Mouse (Mus musculus) kidney, postnatal 36 days (tissue): ENCODE measurements at regions not wholly inside any gene's neighbourhood (a gene's known extent, or its start where the extent isn't known, plus 50 kb on each side); places are given as distances from the start of the nearest gene placed in this dataset.

ENCODE experiments used
- DNase-seq, 2 experiments: peaks; one replicate each; pipeline ENCODE4 v3.0.0; 2021 to 2022; ENCODE audit warnings: mixed read lengths in 2 of 2

DNA sequence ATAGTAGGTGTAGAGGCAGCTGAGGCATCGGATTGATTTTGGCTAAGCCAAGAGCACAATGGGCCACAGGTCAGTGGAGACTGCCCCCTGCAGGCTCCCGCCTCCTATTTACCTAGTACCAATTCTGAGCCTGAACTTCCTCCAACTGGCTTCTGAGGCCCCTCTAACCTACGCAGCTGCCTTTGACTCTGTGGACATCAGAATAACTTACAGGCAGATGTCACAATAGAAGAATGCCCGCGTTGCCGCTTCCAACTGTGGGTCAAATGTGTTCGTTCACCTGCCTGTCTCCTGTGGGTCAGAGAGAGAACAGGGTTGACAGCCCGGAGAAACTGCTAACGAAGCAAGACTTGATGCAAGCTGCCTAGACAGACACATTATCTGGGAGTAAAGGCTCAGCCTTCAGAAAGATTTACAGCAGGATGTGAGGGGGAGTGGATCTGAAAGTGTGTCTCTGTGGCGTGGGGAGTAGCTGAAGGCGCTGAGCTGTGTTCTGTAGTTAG is 153.2 kb downstream of the Gm10260 start:
- DNase-seq, result peak; percentile 51 to 83

DNA sequence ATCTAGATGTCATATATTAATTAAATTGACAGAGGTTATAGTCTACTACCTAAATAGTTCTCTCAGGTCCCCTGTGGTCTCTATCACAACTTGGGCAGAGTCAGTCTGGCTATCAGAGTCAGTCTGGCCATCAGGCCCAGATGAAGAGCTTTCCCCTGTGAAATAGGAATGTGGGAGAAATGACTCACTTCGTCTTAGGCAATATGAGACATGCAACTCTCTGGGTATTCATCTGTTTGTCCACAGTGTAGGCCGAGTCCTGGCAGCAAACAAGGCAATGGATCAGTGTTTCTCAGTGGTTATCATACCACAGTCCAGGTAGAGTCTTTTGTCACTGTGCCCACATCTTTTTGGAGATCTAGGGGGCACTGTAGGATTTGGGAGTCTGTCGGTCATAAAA is 156.0 kb downstream of the Gm10260 start:
- no peak for DNase-seq

DNA sequence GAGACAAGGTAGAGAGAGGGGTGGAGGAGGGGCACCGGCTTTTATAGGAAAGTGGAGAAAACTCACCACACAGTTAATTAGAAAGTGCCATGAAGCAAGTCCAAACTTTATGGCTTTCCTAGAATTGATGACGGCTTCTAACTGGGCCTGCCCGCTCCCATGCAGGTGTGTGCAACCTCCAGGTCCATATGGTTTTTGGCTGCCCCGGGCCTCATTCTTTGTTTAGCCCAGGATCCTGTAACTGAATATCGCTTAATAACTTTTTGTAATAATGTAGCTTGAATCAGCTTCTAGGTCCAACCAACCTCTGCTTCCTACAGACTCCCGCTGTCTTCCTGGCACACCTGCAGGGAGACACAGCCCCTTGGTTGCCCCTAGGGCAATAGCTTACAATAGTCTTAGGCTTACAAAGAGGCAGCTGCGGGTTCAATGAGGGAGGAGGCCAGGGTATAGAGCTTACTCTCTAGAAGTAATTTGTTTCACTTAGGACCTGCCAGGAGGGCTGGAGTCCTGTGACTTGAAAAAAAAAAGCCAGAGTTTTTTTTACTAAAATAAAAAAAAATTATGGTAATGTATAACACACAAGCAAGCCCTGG is 159.2 kb downstream of the Gm10260 start:
- no peak for DNase-seq

DNA sequence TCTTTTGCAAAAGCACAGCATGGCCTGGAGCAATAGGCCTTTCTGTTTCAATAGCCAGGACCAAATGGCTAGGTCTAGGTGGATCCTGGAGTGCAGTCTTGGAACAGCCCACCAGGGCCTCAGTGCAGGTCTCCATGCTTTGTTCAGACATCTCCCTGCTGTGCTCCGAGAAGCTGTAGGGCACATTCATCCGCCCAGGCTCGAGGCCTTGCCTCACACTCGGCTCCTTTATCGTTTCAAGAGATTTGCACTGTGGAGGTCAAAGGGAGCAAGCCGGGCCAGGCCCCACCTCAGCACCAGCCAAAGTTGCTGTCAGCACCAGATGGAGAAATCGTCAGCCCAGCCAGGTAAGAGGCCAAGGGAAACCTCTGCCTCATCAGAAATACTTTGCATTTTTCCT is 160.3 kb downstream of the Gm10260 start:
- DNase-seq, result no peak

DNA sequence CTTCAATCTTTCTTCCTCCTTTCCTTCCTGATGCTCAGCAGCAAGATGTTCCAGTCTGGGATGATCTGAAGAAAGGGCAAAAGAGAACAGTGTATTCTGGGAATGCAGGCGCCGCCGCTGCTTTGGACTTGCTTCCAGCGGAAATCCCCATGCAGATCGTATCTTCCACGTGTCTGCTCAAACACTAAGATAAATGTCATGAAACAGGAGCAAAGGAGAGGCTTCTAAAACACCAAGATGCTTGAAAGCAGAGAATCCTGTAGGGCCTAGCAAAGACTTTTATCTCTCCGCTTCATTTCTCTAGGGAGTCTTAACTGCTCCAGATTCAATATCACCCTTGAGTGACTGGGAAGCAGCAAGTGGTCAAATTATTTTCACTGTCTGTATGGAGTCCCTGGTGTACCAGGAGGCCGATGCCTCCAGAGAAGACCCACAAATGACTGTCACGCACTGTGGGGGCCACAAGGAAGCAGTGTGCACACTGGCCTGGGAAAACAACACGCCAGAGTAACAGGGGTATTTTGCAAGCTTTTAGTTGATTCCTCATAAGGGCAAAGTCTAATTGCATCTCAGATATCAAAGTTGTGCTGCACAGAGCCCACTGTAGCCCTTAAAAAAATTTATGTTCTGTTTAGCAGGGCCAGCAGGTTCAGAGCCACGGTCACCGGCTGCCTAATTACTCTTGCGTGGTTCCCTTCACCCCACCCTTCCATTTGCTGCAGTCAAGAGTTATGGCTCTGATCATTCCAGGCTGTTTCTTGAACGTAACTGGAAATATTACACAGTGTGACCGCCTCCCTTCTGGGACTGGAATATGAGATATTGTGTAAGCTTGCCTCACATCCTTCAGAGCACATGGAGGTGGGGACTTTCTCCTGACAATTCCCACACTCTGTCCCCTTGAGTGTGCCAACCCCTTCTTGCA is 161.7 kb downstream of the Gm10260 start:
- peak; percentile 27 to 29 for DNase-seq

DNA sequence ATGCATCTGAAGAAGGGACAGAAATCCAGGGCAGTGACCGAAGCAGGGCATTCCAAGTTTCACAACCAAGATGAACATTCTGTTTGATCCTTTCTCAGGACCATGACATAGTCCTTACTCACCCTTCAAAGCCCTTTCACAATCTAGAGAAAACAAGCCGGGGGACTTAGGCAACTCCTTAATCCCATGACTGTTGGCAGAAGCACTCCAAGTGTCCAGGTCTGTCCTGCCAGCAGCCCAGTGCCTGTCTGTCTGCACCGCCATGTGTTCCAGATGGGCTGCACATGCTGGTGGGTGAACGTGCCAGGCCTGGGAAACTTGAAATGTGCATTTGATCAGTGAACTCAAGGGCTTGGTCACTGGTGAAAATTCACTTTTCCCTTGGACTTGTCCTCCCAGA is 165.6 kb downstream of the Gm10260 start:
- DNase-seq, result no peak

DNA sequence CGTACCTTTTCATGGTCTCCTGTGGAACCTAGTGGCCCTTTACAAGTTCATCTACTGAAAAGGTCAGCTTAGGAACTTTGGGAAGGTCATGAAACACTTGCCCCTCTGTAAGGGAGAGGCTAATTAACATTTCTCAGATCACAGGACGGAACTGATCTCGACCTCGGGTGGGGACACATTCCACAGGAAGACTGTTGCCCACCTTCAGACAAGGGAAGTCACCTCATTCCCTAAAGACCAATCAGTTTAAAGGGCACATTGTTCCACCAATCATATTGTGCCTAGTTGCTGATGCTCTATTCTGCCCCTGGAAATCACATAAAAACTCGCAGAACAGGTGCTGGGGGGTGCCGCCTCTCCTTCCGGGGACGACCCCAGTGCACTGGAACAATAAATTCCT is 170.8 kb downstream of the Gm10260 start:
- no peak for DNase-seq

DNA sequence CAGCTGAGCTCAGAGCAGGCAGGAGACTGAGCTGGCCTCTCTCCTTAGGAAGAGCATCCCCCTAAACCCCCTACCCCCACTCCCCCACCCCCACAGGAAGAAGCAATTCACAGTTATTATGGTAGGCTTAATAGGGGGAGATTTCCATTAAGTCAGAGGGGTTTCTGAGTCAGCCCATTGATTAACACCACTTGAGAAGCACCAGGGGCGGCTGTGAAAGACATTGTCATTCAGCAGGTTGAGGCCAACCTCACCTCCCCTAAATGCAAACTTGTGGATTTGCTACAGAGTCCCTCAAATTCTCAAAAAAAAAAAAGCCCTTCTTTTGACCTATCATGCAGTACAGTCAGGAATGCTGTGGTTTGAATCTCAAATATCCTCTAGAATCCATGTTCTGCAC is 172.3 kb downstream of the Gm10260 start:
- DNase-seq, result no peak

DNA sequence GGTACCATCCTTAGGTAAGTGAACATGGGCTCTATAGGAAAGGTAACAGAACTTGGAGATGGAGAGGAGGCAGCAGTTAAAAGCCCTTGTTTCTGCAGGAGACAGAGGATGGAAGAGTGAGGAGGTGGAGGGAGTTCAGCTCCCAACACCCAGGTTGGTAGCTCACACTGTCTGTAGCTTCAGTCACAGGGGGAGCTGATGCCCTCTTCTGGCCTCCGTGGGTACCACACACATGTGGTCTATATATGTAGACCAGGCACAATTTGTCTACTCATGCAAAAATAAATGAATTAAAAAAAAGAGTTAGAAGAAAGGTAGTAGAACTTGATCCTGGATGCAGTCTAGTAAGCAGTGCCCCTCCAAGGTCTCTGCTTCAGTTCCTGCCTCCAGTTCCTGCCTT is 173.3 kb downstream of the Gm10260 start:
- peak in 1 of 2 experiments; percentile 22 for DNase-seq

DNA sequence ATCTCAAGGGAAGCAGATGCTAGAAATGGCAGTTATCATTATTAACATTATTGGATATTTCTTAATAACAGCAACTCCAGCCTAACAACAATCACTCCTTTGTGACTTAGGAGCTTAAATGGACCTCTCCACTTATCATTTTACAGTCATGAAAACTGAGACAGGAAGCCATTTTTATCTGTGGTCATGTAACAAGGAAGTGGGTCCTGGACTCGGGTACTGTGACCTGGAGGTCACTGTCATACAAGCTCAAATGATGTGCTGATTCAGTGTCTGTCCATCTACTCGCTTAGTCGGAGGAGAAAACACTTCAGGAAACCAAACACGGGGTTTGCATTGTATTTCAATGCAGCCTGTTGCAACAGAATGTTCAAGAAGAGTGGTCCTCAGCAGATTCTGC is 176.4 kb downstream of the Gm10260 start:
- no peak for DNase-seq

DNA sequence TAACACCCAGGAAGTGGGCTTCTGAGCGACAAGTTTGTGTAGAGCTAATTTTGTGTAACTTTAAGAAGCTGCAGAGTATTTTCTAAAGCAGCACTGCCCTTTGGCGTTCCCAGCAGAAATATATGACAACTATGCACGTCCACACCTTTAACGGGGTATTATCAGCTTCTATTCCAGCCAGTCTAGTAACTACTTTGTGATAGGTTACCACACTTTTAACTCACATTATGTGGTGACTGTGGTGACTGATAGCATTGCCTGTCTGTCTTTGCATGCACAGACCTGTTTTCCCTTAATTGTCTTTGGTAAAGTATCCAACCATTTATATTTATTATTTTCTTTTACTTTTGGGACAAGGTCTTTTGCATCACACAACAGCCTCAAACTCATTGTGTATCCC is 179.1 kb downstream of the Gm10260 start:
- DNase-seq, result no peak

DNA sequence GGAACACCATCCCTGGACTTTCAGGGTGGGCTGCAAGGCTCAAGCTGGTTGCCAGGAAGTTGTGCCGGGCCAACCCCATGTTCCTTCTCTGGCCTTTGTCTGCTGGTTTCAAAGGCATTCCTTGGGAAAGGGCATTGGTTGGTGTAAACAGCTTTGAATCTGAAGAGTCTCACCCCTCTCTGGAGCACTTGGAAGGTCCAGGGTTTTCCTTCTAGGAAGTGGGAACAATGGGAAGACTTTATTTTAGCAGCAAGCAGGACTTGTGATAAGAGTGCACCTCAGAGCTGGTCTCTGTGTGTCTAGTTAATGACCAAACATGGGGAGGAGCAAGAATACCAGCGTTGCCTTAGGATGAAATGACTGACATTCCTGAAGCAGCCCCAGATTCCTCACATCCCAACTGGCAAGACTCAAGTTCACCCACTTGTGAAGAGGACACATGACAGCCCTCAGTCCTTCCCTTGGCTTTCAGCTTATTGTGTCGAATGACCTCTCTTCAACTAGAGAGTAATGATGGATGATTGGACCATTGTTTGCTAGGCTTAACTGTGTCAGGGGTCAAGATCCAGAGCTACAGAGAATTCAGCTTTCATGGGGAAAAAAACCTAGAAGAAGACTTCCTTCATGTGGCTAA is 180.1 kb downstream of the Gm10260 start:
- DNase-seq, result peak in 1 of 2 experiments; percentile 38

DNA sequence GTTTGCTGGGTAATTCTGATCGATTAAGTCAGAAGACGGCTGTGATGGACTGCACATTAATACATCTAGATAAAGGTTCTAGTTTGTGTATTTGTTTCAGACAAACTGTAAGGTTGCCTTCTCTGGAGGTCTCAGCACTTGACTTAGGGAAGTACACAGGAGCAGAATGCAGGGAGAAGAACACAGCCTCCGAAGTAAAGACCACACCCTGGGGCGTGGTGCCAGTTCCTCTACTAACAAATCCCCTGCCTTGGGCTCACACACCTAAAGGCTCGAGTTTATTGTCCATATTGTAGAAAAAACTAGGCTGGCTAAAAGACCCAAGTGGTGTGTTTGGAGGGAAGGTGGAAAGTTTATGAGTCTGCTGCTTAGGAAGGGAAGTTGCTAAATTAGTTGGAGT is 181.8 kb downstream of the Gm10260 start:
- no peak for DNase-seq

DNA sequence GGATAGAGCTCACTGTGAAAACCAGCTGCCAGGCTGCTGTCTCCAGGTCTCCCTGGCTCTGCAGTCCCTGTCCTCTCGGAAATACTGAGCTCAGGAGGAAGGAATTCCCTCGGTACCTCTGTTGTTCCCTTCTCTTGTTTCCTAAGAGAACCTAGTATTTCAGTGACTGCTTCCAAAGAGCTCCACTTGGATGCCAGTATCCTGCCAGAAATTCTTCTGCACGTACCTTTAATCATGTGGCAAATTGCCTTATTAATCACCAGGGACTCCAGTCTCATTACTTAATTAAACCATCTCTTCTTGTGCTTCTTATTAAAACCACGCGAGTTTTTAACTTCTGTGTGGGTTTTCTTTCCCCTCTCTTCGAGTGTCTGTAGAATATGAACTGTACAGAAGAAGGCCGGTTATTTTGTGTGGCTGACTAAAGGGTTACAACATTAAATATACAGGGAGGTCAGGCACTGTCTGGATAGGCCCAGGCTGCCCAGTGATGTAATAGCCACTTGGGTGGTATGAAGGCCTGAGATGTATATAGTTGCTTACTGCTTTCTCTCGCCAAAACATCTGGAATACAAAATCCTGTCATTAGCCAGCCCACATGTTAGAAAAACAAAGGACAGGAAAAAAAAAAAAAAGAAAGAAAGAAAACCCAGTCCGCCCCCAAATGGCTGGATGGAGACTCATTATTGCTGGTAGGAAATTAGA is 183.2 kb downstream of the Gm10260 start:
- no peak for DNase-seq

DNA sequence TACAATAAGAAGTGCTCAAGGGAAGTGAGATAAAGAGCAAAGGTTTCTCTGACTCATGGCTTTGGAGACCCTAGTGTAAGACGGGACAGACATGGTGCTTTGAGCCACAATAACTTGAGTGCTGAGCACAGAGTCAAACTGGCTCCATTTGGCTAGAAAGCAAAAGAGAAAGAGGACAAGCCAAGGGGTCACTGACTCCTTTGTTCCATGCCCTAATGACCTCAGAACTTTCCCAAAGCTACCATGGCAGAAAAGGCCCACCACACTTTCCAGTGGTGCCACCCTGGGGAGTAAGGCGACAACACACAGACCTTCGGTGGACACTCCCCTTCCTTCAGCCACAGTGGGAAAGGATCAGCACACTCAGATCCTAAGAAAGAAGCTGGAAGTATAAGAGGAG is 186.8 kb downstream of the Gm10260 start:
- no peak for DNase-seq

DNA sequence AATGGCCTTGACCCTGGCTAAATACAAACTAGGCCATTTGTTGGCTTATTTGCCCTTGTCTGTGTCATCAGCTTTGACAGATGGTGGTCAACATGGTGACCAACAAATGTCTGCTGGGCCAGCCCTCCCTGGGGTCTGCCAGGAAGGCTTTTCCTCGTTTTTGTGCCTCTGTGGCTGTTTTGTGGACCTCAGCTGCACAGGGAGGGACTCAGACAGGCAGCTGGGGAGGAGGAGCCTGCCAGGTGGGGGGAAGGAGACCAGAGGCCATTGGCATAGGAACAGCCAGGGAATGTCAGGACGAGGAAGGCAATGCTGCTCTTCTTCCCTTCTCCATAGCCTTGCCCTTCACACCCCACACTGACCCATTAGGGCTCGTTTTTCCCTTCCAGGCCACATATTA is 188.1 kb downstream of the Gm10260 start:
- no peak for DNase-seq

DNA sequence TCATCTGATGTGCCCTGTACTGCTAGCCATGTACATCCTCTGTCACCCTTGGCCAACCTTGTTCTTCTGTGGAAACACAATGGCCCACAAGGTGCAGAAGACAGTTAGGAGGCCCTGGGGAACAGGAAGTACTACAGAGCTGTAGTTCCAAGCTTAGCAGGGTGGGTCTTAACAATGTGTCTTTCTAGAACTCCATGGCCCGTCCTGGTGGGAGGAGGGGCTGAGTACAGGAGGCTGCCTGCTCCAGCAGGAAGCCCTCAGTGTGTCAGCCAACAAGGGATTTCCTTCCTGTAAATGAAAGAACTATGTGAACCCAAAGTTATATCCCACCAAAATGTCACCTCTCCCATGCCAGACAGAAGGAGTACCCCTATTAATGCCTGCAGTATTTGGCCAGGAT is 190.4 kb downstream of the Gm10260 start:
- peak; percentile 38 to 67 for DNase-seq

DNA sequence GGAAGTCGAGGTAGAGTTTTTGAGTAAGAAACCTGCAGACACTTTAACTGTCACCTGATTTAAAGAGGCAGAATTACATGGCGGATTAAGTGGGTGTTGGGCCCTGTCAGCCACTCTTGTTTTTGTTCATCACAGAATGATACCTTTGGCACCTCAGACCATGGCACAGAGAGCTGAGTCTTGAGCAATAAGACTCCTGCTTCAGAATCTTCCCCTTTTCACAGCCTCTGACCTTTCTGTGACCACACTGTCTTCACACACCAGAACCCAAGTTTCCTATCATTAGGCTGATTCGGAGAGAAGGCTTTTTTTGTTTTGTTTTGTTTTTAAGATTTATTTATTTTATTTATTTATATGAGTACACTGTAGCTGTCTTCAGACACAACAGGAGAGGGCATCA is 192.8 kb downstream of the Gm10260 start:
- DNase-seq, result no peak

DNA sequence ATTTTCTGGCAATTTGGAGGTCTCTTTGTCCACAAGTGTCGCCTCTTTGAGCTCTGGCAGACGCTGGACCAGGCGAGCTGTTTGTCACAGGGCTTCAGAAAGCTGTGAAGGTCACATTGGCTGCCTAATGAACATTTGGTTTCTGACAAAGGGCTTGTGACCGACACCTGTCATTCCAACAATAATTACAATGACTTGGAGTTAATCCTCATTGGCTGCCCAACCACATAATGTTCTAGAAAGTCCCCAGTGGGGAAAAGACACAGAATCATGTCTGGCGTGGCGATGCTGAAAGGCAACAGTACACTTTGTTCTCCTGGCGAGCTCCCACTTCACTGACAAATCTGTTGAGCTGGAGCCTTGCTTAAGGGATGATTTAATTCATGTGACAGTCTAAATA is 194.4 kb downstream of the Gm10260 start:
- DNase-seq, result no peak

DNA sequence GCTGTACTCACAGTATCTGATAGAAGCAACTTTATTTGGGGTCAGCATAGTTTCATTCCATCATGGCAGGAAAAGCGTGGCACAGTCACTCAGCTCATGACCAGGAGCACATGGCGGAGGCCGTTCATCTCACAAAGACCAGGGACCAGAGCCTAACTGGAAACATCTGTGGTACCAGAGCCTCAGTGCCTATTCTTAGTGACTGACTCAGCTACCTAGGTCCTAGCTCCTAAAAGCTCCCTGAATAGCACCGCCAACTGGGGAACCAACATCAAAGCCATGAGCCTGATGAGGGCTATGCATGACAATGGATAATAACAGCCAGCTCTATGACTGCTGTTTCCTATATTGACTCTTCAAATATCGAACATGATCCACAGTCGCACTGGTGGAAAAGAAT is 198.2 kb downstream of the Gm10260 start:
- no peak for DNase-seq

DNA sequence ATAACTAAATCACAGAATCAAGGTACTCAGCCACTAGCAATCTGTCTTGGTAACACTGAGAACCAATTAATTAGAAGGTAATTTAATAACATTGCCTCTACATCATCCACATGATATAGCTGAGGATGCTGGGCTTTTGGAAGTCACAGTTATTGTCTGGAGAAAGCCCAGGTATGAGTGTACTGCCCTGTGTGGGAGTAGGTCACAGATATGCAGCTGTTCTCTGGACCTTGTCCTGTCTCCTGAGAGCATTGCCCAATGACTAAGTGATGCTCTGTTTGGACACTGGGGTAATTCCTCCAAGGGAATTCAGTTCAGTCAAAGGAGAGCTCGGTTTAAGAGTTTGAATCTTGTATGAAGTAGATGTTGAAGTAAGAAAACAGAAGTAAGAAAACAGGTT is 199.6 kb downstream of the Gm10260 start:
- DNase-seq, result no peak

DNA sequence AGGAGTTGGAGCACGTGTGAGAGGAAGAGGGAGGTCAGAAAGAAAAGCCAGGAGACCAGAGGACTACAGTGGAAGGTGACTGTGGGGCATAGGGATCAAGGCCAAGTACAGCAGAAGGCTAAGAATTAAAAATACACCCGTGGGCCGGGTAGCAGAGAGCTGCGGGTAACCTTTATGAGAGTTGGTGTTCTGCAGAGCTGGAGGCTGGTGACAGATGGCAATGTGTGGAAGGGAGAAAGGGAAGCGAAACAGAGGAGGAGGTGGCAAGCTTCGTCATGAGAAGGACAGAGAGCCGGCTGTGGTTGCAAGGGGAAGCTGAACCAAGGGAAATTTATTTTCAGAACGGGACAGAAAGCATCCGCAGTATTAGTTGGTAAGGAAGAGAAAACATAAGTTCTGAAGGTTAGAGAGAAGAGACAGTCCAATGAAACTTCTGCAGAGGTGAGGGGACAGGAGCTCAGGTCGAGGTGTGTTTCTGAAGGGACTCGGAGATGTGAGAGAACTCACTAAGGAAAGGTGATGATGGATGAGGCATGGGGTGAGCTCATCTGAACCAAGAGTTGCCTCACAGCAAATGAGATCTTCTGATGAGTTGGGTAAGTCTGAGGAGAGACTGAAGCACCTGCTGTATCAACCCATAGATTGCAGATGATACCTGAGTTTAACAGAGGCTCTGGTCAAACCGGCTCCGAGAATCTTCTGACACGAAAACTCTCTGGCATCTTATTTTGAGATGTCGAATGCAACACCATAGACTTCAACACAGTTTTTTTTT is 200.6 kb downstream of the Gm10260 start:
- no peak for DNase-seq
